Mouse (Mus musculus) small intestine, adult 10 weeks (tissue): ENCODE measurements around the gene Brs3. TPM values are rescaled to one million over a fixed set of nuclear protein-coding genes. Genes with fewer than 3 reads are reported as not detected.

Experiments
- polyA plus RNA-seq: library from polyadenylated mRNA; stranded (reverse); fragments of 350-450 nt; fragmentation: Illumina TruSeq; extraction: RNeasy Lipid Tissue Mini Kit (QIAGEN cat#74804); gene quantifications from one replicate; pipeline ENCODE4 v1.2.3, GENCODE M21; 2014; ENCODE audit warnings: low replicate concordance

Brs3 gene
- not detected for polyA plus RNA-seq

DNA sequence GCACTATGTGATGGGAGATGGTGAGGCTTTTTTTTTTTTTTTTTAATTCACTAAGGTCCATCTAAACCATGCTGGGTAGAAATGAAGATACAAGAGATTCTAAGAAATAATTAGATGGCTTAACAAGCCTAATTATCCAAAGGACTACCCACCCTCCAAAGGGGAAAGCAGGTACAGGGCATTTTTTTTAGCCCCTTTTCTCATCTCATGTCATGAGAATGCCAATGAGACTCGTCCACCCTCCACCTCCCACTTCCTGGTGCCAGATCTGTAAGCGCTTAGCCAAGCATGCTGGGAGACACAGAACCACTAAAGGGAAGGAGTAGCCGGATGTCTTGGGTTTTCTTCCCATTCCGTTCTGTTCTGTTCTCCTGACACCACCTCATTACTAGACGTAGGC is at the start of gene Brs3:
Gene Brs3 (plus strand): TSS at position 301 of the 400 bp plus-strand sequence.

DNA sequence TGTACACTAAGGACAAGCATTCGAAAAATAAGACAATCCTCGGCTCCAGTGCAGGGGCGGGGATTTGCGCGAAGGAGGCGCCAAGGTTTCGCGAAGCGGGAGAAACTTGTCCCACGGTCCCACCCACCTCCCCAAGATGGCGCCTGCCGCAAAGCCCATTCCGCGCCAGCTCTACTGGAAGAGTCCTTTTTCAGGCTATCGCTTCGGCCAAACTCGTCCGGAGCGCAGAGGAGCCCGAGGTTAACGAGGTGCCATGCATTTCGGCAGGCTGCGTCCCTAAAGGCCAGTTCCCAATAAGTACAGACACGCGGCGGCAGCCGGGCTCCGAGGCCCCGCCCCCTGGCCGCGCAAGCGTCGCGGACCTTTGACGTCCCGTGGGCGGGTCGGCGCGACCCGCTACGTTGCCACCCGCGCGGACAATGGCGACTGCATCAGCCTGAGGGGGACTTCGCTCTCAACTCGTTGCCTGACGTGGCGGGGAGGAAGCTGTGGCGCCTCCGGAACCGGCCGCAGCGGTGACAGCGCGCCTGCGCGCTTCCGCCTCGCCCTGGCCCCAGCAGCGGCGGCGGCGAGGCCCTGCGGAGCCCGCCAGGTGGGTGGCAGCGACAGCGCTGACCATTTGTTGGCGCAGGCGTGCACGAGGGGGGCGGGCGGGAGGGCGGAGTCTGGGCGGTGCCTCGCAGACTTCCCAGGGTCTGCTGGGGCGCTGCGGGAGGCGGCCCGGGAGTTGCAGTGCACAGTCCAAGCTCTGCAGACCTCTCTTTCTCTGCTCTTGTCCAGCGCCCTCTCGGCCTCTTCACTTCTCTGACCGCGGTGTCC is 10.5 kb downstream of the Brs3 start, which contains the start of gene Htatsf1:
Gene Htatsf1 (plus strand): TSS at position 410 of the 819 bp plus-strand sequence.

DNA sequence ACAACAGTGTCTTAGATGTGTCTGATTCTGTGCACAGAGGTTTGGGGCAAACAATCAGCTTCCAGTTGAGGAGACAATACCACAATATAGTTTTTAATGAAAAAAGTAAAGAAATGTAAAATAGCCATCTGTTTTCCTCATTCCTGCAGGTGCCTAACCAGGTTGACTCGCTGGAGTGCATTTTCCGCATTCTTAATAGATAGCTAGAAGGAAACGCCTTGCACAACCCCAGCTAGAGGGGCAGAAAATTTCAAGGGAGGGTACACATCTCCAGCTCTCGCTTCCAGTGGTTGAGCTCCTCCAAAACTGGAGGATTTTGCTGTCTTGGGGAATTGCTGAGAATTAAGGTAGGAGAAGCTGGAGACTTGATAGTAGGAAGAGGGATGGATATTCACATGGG is 44.9 kb downstream of the Brs3 start, which contains the start of gene Vgll1:
Gene Vgll1 (plus strand): TSS at position 301 of the 400 bp plus-strand sequence.

Other genes starting within 250 kb of the Brs3 start
- gene Map7d3, start 220.7 kb upstream of the Brs3 start, polyA plus RNA-seq = 0.97 TPM
- gene Adgrg4, start 172.9 kb upstream of the Brs3 start, polyA plus RNA-seq = 15.8 TPM
- gene Htatsf1, start 10.5 kb downstream of the Brs3 start, polyA plus RNA-seq = 78.8 TPM
- not detected for gene Vgll1, start 45.0 kb downstream of the Brs3 start, polyA plus RNA-seq
- 0.48 TPM for gene Cd40lg, start 169.1 kb downstream of the Brs3 start, polyA plus RNA-seq